Mouse (Mus musculus) ES-E14 (cell line): ENCODE measurements around the gene Mark2.

Source experiments
- CHD2 ChIP-seq: IDR thresholded peaks from 2 replicates; pipeline ENCODE4 v1.6.1; 2014; ENCODE audit warnings: mild to moderate bottlenecking, low read depth, low read length, inconsistent platforms
- ZC3H11A ChIP-seq: IDR thresholded peaks from 2 replicates; pipeline ENCODE4 v1.6.1; 2012; ENCODE audit warnings: low read depth, mild to moderate bottlenecking, inconsistent platforms, low read length, borderline replicate concordance

GRCm38 (mm10) chr19:7337781-7338342, 3.8 kb downstream of the Mark2 start:
- no peak for TF ChIP-seq CHD2
- TF ChIP-seq ZC3H11A = no peak
